Mouse (Mus musculus) left cerebral cortex, postnatal 25 days (tissue): ENCODE data around the gene Pygm. TPM values are rescaled to one million over a fixed set of nuclear protein-coding genes. Genes with fewer than 3 reads are reported as not detected.
A peak's percentile ranks its signal among the peaks of the same experiment; 100 is the strongest.

Experiments used
- DNase-seq, 2 experiments: peaks; one replicate each; pipeline ENCODE4 v3.0.0; 2022; ENCODE audit warnings: low spot score in 2 of 2, mixed read lengths in 1 of 2
- intact Hi-C: fragments of 180-260 bp; cut with DNase I; formaldehyde crosslinking; loops from one replicate; pipeline ENCODE4 v1.15.1; 2025
- total RNA-seq, 2 experiments: library from RNA; stranded (reverse); gene quantifications; 2 replicates each; pipeline ENCODE4 v1.2.3; 2021

The Pygm gene
- total RNA-seq, 2 experiments from 2014 or later = 26.8 to 35.5 TPM

- intact Hi-C loops = no loop called here
- peak in 1 of 2 experiments; percentile 4 for DNase-seq
These were observed 34.8 kb upstream of the Pygm start for GRCm38 (mm10) chr19:6349215-6349983.

- no peak for DNase-seq
- intact Hi-C loops = no loop called here
These were observed 32.6 kb upstream of the Pygm start for GRCm38 (mm10) chr19:6351431-6352106.

- DNase-seq = no peak
- intact Hi-C loops = no loop called here
These were observed 32.1 kb upstream of the Pygm start for GRCm38 (mm10) chr19:6352107-6352505.

GRCm38 (mm10) chr19:6354030-6354429, 30.2 kb upstream of the Pygm start:
- intact Hi-C loops = no loop called here
- DNase-seq = no peak

GRCm38 (mm10) chr19:6361291-6361690, 22.9 kb upstream of the Pygm start:
- intact Hi-C loops = no loop called here
- no peak for DNase-seq

GRCm38 (mm10) chr19:6363091-6363410, 21.1 kb upstream of the Pygm start:
- intact Hi-C loops = loop anchor here (2.0 kb wide), 1 partner anchor 28 kb away; the partner anchor contains the start of gene Men1
- no peak for DNase-seq

- DNase-seq = peak; percentile 99 to 100
- intact Hi-C loops = loop anchor here (2.0 kb wide), 1 partner anchor 29 kb away; the partner anchor contains the start of gene Men1
These were observed 20.6 kb upstream of the Pygm start, which contains the start of gene Sf1 for GRCm38 (mm10) chr19:6363411-6364240. Gene Sf1, plus strand, starts transcription at chr19:6363690.

- intact Hi-C loops = no loop called here
- DNase-seq = peak; percentile 90 to 94
These were observed 19.9 kb upstream of the Pygm start for GRCm38 (mm10) chr19:6364317-6364725.

- intact Hi-C loops = no loop called here
- no peak for DNase-seq
These were observed 19.4 kb upstream of the Pygm start for GRCm38 (mm10) chr19:6364842-6365241.

- intact Hi-C loops = loop anchor here (5.0 kb wide), 1 partner anchor 47 kb away; the partner anchor contains the start of gene Nrxn2
- DNase-seq = peak in 1 of 2 experiments; percentile 46
These were observed 14.0 kb upstream of the Pygm start for GRCm38 (mm10) chr19:6370175-6370574.

GRCm38 (mm10) chr19:6372433-6372832, 11.8 kb upstream of the Pygm start:
- intact Hi-C loops = loop anchor here (5.0 kb wide), 1 partner anchor 45 kb away; the partner anchor contains the start of gene Nrxn2
- no peak for DNase-seq

- intact Hi-C loops = loop anchor here (5.0 kb wide), 1 partner anchor 44 kb away; the partner anchor contains the start of gene Nrxn2
These were observed 10.4 kb upstream of the Pygm start for GRCm38 (mm10) chr19:6373539-6374400.

GRCm38 (mm10) chr19:6374571-6374970, 9.6 kb upstream of the Pygm start:
- no peak for DNase-seq
- intact Hi-C loops = loop anchor here (5.0 kb wide), 1 partner anchor 43 kb away; the partner anchor contains the start of gene Nrxn2

More at GRCm38 (mm10) chr19:6373539-6374400, 10.4 kb upstream of the Pygm start:
- DNase-seq = peak; percentile 72 to 74

GRCm38 (mm10) chr19:6375423-6376254, 8.6 kb upstream of the Pygm start:
- intact Hi-C loops = no loop called here
- no peak for DNase-seq

GRCm38 (mm10) chr19:6376255-6376564, 8.0 kb upstream of the Pygm start:
- intact Hi-C loops = no loop called here
- no peak for DNase-seq

- DNase-seq = no peak
- intact Hi-C loops = no loop called here
These were observed 7.6 kb upstream of the Pygm start for GRCm38 (mm10) chr19:6376643-6377042.

GRCm38 (mm10) chr19:6377327-6378040, 6.7 kb upstream of the Pygm start:
- intact Hi-C loops = no loop called here
- DNase-seq = no peak
